Mouse (Mus musculus): ENCODE results near the gene Dnajc11. TPM values are rescaled to one million over a fixed set of nuclear protein-coding genes. Genes with fewer than 3 reads are reported as not detected.
A peak's percentile ranks its signal among the peaks of the same experiment; 100 is the strongest.

The Dnajc11 gene
- polyA plus RNA-seq, 1 experiment from 2014 or later: 92.5 TPM

- no peak overlapping the region for H3K4me2 ChIP-seq
- WGBS: 52% methylated on average over 11 of the region's 11 CpGs
- no peaks in the 10 kb centered on the region for H3K36me3 ChIP-seq (replicated peaks)
- peaks cover 4% of the 10 kb centered on the region; the same call in 1 of the 2 replicates for H3K27me3 ChIP-seq (replicated peaks)
- H3K4me3 ChIP-seq: no peak overlapping the region
- no peak for ATAC-seq (replicated peaks)
- no peak overlapping the region for H3K27ac ChIP-seq
- no peak overlapping the region for H3K9ac ChIP-seq
- H3K4me1 ChIP-seq: 0 out of 2 replicates have a peak, but pooled peaks cover 8% of the 10 kb centered on the region
- H3K9me3 ChIP-seq: no peaks in the 10 kb centered on the region
Observed at GRCm38 (mm10) chr4:151904098-151904497, 29.4 kb upstream of the Dnajc11 start.

GRCm38 (mm10) chr4:151905621-151906020 is 27.9 kb upstream of the Dnajc11 start:
- ATAC-seq (replicated peaks): no peak
- Histone ChIP-seq H3K4me1 (0 out of 2 replicates have a peak, but pooled peaks cover 7% of the 10 kb centered on the region), H3K27me3 (replicated peaks) (peaks cover 4% of the 10 kb centered on the region; the same call in 1 of the 2 replicates), H3K4me3 (no peak overlapping the region), H3K9me3 (no peaks in the 10 kb centered on the region), H3K4me2 (no peak overlapping the region), H3K36me3 (replicated peaks) (no peaks in the 10 kb centered on the region), H3K27ac (no peak overlapping the region), H3K9ac (no peak overlapping the region)
- 68% methylated on average over 4 of the region's 4 CpGs for WGBS

GRCm38 (mm10) chr4:151907577-151908343 is 25.7 kb upstream of the Dnajc11 start:
- no peak for ATAC-seq (replicated peaks)
- Histone ChIP-seq H3K36me3 (replicated peaks) (no peaks in the 10 kb centered on the region), H3K9ac (no peak overlapping the region), H3K9me3 (no peaks in the 10 kb centered on the region), H3K4me3 (no peak overlapping the region), H3K27me3 (replicated peaks) (peaks cover 3% of the 10 kb centered on the region; the same call in 1 of the 2 replicates), H3K27ac (no peak overlapping the region), H3K4me1 (0 out of 2 replicates have a peak, but pooled peaks cover 5% of the 10 kb centered on the region), H3K4me2 (no peak overlapping the region)
- WGBS: 73% methylated on average over 26 of the region's 26 CpGs

- Histone ChIP-seq H3K4me3 (no peak overlapping the region), H3K27me3 (replicated peaks) (no peaks in the 10 kb centered on the region), H3K4me1 (0 out of 2 replicates have a peak, but pooled peaks cover 5% of the 10 kb centered on the region), H3K4me2 (no peak overlapping the region), H3K27ac (no peak overlapping the region), H3K36me3 (replicated peaks) (no peaks in the 10 kb centered on the region), H3K9me3 (no peaks in the 10 kb centered on the region), H3K9ac (no peak overlapping the region)
- no peak for ATAC-seq (replicated peaks)
- WGBS: 75% methylated on average over 8 of the region's 8 CpGs
Observed at GRCm38 (mm10) chr4:151908809-151909208, 24.7 kb upstream of the Dnajc11 start.

- H3K4me3 ChIP-seq: no peak overlapping the region
- 55% methylated on average over 11 of the region's 11 CpGs for WGBS
- H3K27me3 ChIP-seq (replicated peaks): no peaks in the 10 kb centered on the region
- no peak overlapping the region for H3K9ac ChIP-seq
- H3K36me3 ChIP-seq (replicated peaks): no peaks in the 10 kb centered on the region
- H3K4me1 ChIP-seq: 0 out of 2 replicates have a peak, but pooled peaks cover 5% of the 10 kb centered on the region
- H3K9me3 ChIP-seq: no peaks in the 10 kb centered on the region
- ATAC-seq (replicated peaks): no peak
- H3K27ac ChIP-seq: no peak overlapping the region
- H3K4me2 ChIP-seq: no peak overlapping the region
Observed at GRCm38 (mm10) chr4:151916271-151916670, 17.2 kb upstream of the Dnajc11 start.

- H3K27ac ChIP-seq: no peak overlapping the region
- no peaks in the 10 kb centered on the region for H3K36me3 ChIP-seq (replicated peaks)
- H3K9ac ChIP-seq: no peak overlapping the region
- 79% methylated on average over 20 of the region's 20 CpGs for WGBS
- no peaks in the 10 kb centered on the region for H3K9me3 ChIP-seq
- H3K27me3 ChIP-seq (replicated peaks): no peaks in the 10 kb centered on the region
- no peak overlapping the region for H3K4me3 ChIP-seq
- 0 out of 2 replicates have a peak, but pooled peaks cover 5% of the 10 kb centered on the region for H3K4me1 ChIP-seq
- H3K4me2 ChIP-seq: no peak overlapping the region
- ATAC-seq (replicated peaks): no peak
Observed at GRCm38 (mm10) chr4:151919135-151919840, 14.2 kb upstream of the Dnajc11 start.

- no peak overlapping the region for H3K9ac ChIP-seq
- 16% methylated on average over 16 of the region's 16 CpGs for WGBS
Observed at GRCm38 (mm10) chr4:151919900-151920643, 13.4 kb upstream of the Dnajc11 start.

GRCm38 (mm10) chr4:151922124-151922523 is 11.4 kb upstream of the Dnajc11 start:
- Histone ChIP-seq H3K9ac (no peak overlapping the region), H3K36me3 (replicated peaks) (no peaks in the 10 kb centered on the region), H3K27me3 (replicated peaks) (no peaks in the 10 kb centered on the region), H3K4me3 (no peak overlapping the region), H3K4me2 (no peak overlapping the region), H3K27ac (no peak overlapping the region), H3K9me3 (no peaks in the 10 kb centered on the region), H3K4me1 (0 out of 2 replicates have a peak, but pooled peaks cover 5% of the 10 kb centered on the region)
- no peak for ATAC-seq (replicated peaks)
- WGBS: 100% methylated on average over 3 of the region's 3 CpGs

More at GRCm38 (mm10) chr4:151919900-151920643, 13.4 kb upstream of the Dnajc11 start:
- Histone ChIP-seq H3K4me2 (peak overlapping the region; percentile 48), H3K4me1 (0 out of 2 replicates have a peak, but pooled peaks cover 5% of the 10 kb centered on the region), H3K27ac (no peak overlapping the region), H3K27me3 (replicated peaks) (no peaks in the 10 kb centered on the region), H3K4me3 (peak overlapping the region; percentile 17), H3K9me3 (no peaks in the 10 kb centered on the region), H3K36me3 (replicated peaks) (no peaks in the 10 kb centered on the region)
- ATAC-seq (replicated peaks): 0 out of 2 replicates have a peak, but pooled peaks have one; percentile 30

GRCm38 (mm10) chr4:151932576-151933504 is 651 bp upstream of the Dnajc11 start:
- 82% methylated on average over 13 of the region's 13 CpGs for WGBS
- ATAC-seq (replicated peaks): peak; percentile 61
- Histone ChIP-seq H3K36me3 (replicated peaks) (no peaks in the 10 kb centered on the region), H3K9me3 (no peaks in the 10 kb centered on the region), H3K27ac (no peak overlapping the region), H3K4me3 (peak overlapping the region; percentile 98; the same call in 1 of the 2 replicates), H3K27me3 (replicated peaks) (no peaks in the 10 kb centered on the region), H3K4me1 (peaks cover 17% of the 10 kb centered on the region), H3K9ac (no peak overlapping the region), H3K4me2 (peak overlapping the region; percentile 34)

GRCm38 (mm10) chr4:151934215-151934572 is 703 bp downstream of the Dnajc11 start:
- no peak for ATAC-seq (replicated peaks)
- Histone ChIP-seq H3K27ac (no peak overlapping the region), H3K9ac (peak overlapping the region; percentile 87), H3K9me3 (no peaks in the 10 kb centered on the region), H3K27me3 (replicated peaks) (no peaks in the 10 kb centered on the region), H3K4me1 (peaks cover 17% of the 10 kb centered on the region), H3K36me3 (replicated peaks) (no peaks in the 10 kb centered on the region), H3K4me2 (peak overlapping the region; percentile 96), H3K4me3 (peak overlapping the region; percentile 98)
- under 1% methylated on average over 23 of the region's 23 CpGs for WGBS

GRCm38 (mm10) chr4:151937441-151937840 is 4.0 kb downstream of the Dnajc11 start:
- WGBS: 93% methylated on average over 13 of the region's 13 CpGs
- Histone ChIP-seq H3K9ac (no peak overlapping the region), H3K27me3 (replicated peaks) (no peaks in the 10 kb centered on the region), H3K4me2 (no peak overlapping the region), H3K27ac (no peak overlapping the region), H3K36me3 (replicated peaks) (no peaks in the 10 kb centered on the region), H3K4me3 (no peak overlapping the region), H3K4me1 (peaks cover 17% of the 10 kb centered on the region), H3K9me3 (no peaks in the 10 kb centered on the region)
- ATAC-seq (replicated peaks): no peak

All from midbrain, embryonic 15.5 days (tissue).